Mouse (Mus musculus): ENCODE data around the gene Trim40. TPM values are rescaled to one million over a fixed set of nuclear protein-coding genes. Genes with fewer than 3 reads are reported as not detected.

Trim40 gene
- total and polyA plus RNA-seq, 3 experiments = not detected

DNA sequence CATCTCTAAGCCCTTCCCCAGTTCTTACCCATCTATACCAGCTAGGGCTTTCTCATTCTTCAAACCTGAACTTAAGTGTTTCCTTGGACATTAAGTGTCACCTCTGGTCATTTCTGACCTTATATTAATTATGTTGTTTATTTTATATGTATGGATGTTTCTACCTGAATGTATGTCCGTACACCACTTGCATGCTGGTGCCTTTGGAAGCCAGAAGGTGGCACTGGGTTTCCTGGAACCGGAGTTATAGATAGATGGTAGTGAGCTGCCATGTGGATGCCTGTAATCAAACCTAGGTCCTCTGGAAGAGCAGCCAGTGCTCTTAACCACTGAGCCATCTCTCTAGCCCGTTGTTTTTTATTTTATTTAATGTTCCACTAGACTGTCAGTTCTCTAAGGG is 34.4 kb downstream of the Trim40 start:
- H3K4me3 ChIP-seq = no peak overlapping the region
- H3K27ac ChIP-seq = no peak overlapping the region
- no peaks in the 10 kb centered on the region for H3K27me3 ChIP-seq (ENCODE audit: control insufficient read depth, insufficient read depth, low read length)
- no peaks in the 10 kb centered on the region for H3K4me1 ChIP-seq (ENCODE audit: control insufficient read depth, insufficient read depth, low read length)
- TF ChIP-seq EP300 (IDR thresholded peaks at IDR 0.05; ENCODE audit: insufficient read depth, low read depth, low read length) = no peak
- no peak for TF ChIP-seq CTCF (IDR thresholded peaks at IDR 0.05)
- no peak for TF ChIP-seq POLR2A (IDR thresholded peaks at IDR 0.05; ENCODE audit: insufficient read depth, low read depth, low read length)
- no peak for DNase-seq
- no peaks in the 10 kb centered on the region for H3K79me2 ChIP-seq (replicated peaks; ENCODE audit: control insufficient read depth, insufficient read depth, low read length)
- peaks cover 3% of the 10 kb centered on the region; the same call in 1 of the 2 replicates for H3K36me3 ChIP-seq (ENCODE audit: control insufficient read depth, insufficient read depth, low read length)
- no peak overlapping the region for H3K9ac ChIP-seq (ENCODE audit: low read depth, low read length)
- intact Hi-C loops (cut with DNase I) = no loop called here
- 89% methylated on average over 3 of the region's 3 CpGs for WGBS

DNA sequence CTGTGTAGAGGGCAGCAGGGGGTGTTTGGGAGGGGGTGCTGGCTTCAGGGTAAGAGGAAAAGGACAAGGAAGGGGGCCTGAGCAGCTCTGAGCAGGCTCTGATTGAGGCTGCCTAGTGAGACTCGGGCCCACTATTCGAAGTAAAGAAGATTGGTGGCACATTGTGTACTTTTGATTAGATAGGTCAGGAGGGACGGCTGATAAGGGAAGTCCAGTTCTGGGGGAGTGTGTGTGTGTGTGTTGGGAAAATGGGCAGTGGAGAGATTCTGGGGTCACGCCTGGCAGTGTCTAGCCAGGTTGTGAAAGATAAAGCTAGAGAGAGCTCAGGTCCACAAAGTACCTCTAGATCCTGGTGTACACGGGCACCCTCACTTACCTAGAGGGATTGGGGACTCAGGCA is 38.3 kb downstream of the Trim40 start:
- no peaks in the 10 kb centered on the region for H3K79me2 ChIP-seq (replicated peaks; ENCODE audit: control insufficient read depth, insufficient read depth, low read length)
- intact Hi-C loops (cut with DNase I) = no loop called here
- H3K9ac ChIP-seq (ENCODE audit: low read depth, low read length) = no peak overlapping the region
- no peak for TF ChIP-seq CTCF (IDR thresholded peaks at IDR 0.05)
- TF ChIP-seq EP300 (IDR thresholded peaks at IDR 0.05; ENCODE audit: insufficient read depth, low read depth, low read length) = no peak
- TF ChIP-seq POLR2A (IDR thresholded peaks at IDR 0.05; ENCODE audit: insufficient read depth, low read depth, low read length) = no peak
- peaks cover 3% of the 10 kb centered on the region; the same call in 1 of the 2 replicates for H3K36me3 ChIP-seq (ENCODE audit: control insufficient read depth, insufficient read depth, low read length)
- H3K27me3 ChIP-seq (ENCODE audit: control insufficient read depth, insufficient read depth, low read length) = no peaks in the 10 kb centered on the region
- no peak overlapping the region for H3K4me3 ChIP-seq
- DNase-seq = no peak
- H3K27ac ChIP-seq = no peak overlapping the region
- H3K4me1 ChIP-seq (ENCODE audit: control insufficient read depth, insufficient read depth, low read length) = no peaks in the 10 kb centered on the region
- 62% methylated on average over 5 of the region's 5 CpGs for WGBS

DNA sequence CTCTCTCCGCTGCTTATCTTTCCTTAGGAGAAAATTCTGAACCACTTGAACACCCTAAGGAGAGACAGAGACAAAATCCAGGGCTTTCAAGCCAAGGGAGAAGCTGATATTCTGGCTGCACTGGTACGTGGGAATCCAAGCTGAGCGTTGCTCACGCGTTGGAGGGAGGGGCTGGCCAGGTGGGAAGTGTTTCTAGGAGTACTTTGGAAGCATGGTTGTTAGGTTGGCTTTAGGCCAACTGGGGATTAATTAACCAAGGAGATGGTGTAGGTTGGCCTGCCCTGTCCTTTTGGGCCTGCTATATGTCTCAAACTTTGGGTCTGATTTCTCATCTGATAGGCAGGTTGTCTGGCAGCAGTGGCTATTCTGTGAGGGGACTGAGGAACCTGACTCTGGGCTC is 38.7 kb downstream of the Trim40 start:
- H3K79me2 ChIP-seq (replicated peaks; ENCODE audit: control insufficient read depth, insufficient read depth, low read length) = no peaks in the 10 kb centered on the region; the same call in 1 of the 2 replicates
- no peak for DNase-seq
- no peaks in the 10 kb centered on the region for H3K4me1 ChIP-seq (ENCODE audit: control insufficient read depth, insufficient read depth, low read length)
- intact Hi-C loops (cut with DNase I) = no loop called here
- 80% methylated on average over 5 of the region's 5 CpGs for WGBS
- no peak overlapping the region for H3K9ac ChIP-seq (ENCODE audit: low read depth, low read length)
- no peaks in the 10 kb centered on the region for H3K27me3 ChIP-seq (ENCODE audit: control insufficient read depth, insufficient read depth, low read length)
- H3K27ac ChIP-seq = no peak overlapping the region
- TF ChIP-seq CTCF (IDR thresholded peaks at IDR 0.05) (no peak), EP300 (IDR thresholded peaks at IDR 0.05; ENCODE audit: insufficient read depth, low read depth, low read length) (no peak), POLR2A (IDR thresholded peaks at IDR 0.05; ENCODE audit: insufficient read depth, low read depth, low read length) (no peak)
- no peak overlapping the region for H3K4me3 ChIP-seq
- peaks cover 3% of the 10 kb centered on the region for H3K36me3 ChIP-seq (ENCODE audit: control insufficient read depth, insufficient read depth, low read length)

DNA sequence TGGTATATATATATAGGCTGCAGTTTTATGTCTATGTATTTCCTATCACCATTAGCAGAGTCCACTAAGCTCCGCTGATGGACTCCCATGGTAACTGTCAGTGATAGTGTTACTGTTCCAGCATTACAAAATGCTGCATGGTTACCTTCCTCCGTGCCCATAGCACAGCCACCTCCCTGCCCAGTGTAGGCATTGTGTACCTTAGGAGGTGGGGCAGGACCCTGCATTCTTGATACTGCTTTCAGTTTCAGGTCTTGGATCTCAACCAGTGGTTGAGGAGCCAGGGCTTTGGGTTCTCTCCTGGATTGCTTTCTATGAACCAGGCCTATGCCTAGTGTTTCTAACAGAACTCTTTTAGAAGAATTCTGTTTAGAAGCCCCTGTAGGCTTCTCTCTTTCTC is 39.9 kb downstream of the Trim40 start:
- H3K27me3 ChIP-seq (ENCODE audit: control insufficient read depth, insufficient read depth, low read length) = no peaks in the 10 kb centered on the region
- H3K4me3 ChIP-seq = no peak overlapping the region
- H3K4me1 ChIP-seq (ENCODE audit: control insufficient read depth, insufficient read depth, low read length) = no peaks in the 10 kb centered on the region
- no peak for DNase-seq
- intact Hi-C loops (cut with DNase I) = no loop called here
- peaks cover 3% of the 10 kb centered on the region for H3K36me3 ChIP-seq (ENCODE audit: control insufficient read depth, insufficient read depth, low read length)
- H3K79me2 ChIP-seq (replicated peaks; ENCODE audit: control insufficient read depth, insufficient read depth, low read length) = no peaks in the 10 kb centered on the region; the same call in 1 of the 2 replicates
- no peak overlapping the region for H3K27ac ChIP-seq
- H3K9ac ChIP-seq (ENCODE audit: low read depth, low read length) = no peak overlapping the region
- TF ChIP-seq POLR2A (IDR thresholded peaks at IDR 0.05; ENCODE audit: insufficient read depth, low read depth, low read length) (no peak), EP300 (IDR thresholded peaks at IDR 0.05; ENCODE audit: insufficient read depth, low read depth, low read length) (no peak), CTCF (IDR thresholded peaks at IDR 0.05) (no peak)
- WGBS = 85% methylated on average over 2 of the region's 2 CpGs

DNA sequence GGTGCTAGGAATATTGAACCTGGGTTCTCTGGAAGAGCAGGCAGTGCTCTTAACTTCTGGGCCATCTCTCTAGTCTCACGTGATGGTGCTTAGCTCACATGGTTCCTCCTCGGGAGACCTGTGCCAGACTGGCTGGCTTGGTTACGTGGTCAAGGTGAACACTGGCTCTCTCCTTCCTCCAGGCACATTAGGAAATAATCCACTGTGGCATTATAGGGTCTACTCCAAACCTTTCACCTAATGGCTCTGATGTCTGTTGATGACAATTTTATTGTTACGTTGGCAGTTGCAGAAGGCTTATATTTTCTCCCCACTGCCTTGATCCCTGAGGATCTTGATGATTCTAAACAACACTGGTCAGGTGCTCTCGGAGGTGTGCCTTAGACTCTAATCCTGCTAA is 41.0 kb downstream of the Trim40 start:
- Histone ChIP-seq H3K4me3 (no peak overlapping the region), H3K27me3 (ENCODE audit: control insufficient read depth, insufficient read depth, low read length) (no peaks in the 10 kb centered on the region), H3K9ac (ENCODE audit: low read depth, low read length) (no peak overlapping the region), H3K4me1 (ENCODE audit: control insufficient read depth, insufficient read depth, low read length) (peaks cover 7% of the 10 kb centered on the region), H3K79me2 (replicated peaks; ENCODE audit: control insufficient read depth, insufficient read depth, low read length) (no peaks in the 10 kb centered on the region; the same call in 1 of the 2 replicates), H3K27ac (no peak overlapping the region), H3K36me3 (ENCODE audit: control insufficient read depth, insufficient read depth, low read length) (peaks cover 3% of the 10 kb centered on the region)
- TF ChIP-seq CTCF (IDR thresholded peaks at IDR 0.05) (no peak), EP300 (IDR thresholded peaks at IDR 0.05; ENCODE audit: insufficient read depth, low read depth, low read length) (no peak), POLR2A (IDR thresholded peaks at IDR 0.05; ENCODE audit: insufficient read depth, low read depth, low read length) (no peak)
- intact Hi-C loops (cut with DNase I) = no loop called here
- no peak for DNase-seq
- WGBS = 74% methylated on average over 5 of the region's 5 CpGs

DNA sequence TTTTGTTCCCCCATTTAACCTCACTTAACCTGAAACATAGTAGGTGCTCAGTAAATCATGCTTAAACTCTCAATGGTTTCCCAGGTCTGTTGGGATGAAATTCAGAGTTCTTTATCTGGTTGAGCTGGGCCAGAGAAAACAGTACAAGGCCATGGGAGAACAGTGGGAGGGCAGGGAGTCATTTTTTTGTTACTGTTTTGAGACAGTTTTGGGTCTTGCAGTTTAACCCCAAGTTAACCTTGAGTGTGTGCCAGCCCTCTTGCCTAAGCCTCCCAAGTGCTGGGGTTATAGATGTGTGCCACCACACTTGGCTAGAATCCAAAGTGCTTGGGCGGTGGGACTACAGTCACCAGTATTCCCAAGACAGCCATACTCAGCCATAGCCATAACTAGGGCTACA is 45.2 kb downstream of the Trim40 start:
- Histone ChIP-seq H3K79me2 (replicated peaks; ENCODE audit: control insufficient read depth, insufficient read depth, low read length) (peaks cover 1% of the 10 kb centered on the region; the same call in 1 of the 2 replicates), H3K27ac (no peak overlapping the region), H3K36me3 (ENCODE audit: control insufficient read depth, insufficient read depth, low read length) (no peaks in the 10 kb centered on the region; the same call in none of the 2 replicates), H3K9ac (ENCODE audit: low read depth, low read length) (no peak overlapping the region), H3K4me3 (no peak overlapping the region), H3K27me3 (ENCODE audit: control insufficient read depth, insufficient read depth, low read length) (no peaks in the 10 kb centered on the region), H3K4me1 (ENCODE audit: control insufficient read depth, insufficient read depth, low read length) (peaks cover 9% of the 10 kb centered on the region)
- intact Hi-C loops (cut with DNase I) = no loop called here
- 42% methylated on average over 1 of the region's 1 CpGs for WGBS
- TF ChIP-seq CTCF (IDR thresholded peaks at IDR 0.05) (no peak), EP300 (IDR thresholded peaks at IDR 0.05; ENCODE audit: insufficient read depth, low read depth, low read length) (no peak), POLR2A (IDR thresholded peaks at IDR 0.05; ENCODE audit: insufficient read depth, low read depth, low read length) (no peak)
- no peak for DNase-seq

Measured in heart, adult 2 months (tissue).